Mouse (Mus musculus) stomach, postnatal 0 days (tissue): ENCODE data around the gene Zfp970. TPM values are rescaled to one million over a fixed set of nuclear protein-coding genes. Genes with fewer than 3 reads are reported as not detected.
"Not testable (repeated sequence)": the region's sequence is repeated elsewhere in the genome, so short reads cannot be mapped to it uniquely, and the experiment has no call there.

Experiments
- ATAC-seq: fragments of 200-750 bp; cut with Nextera tagmentation; 2 replicates; pipeline ENCODE4 v1.8.0; 2017; ENCODE audit not compliant: low FRiP score, low TSS enrichment
- DNase-seq: peaks from one replicate; pipeline ENCODE4 v3.0.0-alpha.2; 2016; ENCODE audit warnings: low spot score
- H3K27ac ChIP-seq: fragments of 300-500 bp; sonication (generic); replicated peaks from 2 replicates; pipeline ENCODE4 v1.5.1; 2014; ENCODE audit warnings: mild to moderate bottlenecking, control low read depth
- H3K27me3 ChIP-seq: fragments of 300-500 bp; sonication (generic); 2 replicates; pipeline ENCODE4 v1.6.1; 2014; ENCODE audit warnings: low read length; ENCODE audit not compliant: control insufficient read depth, insufficient read depth
- H3K36me3 ChIP-seq: fragments of 300-500 bp; sonication (generic); 2 replicates; pipeline ENCODE4 v1.6.1; 2014; ENCODE audit warnings: low read length, mixed read lengths; ENCODE audit not compliant: control insufficient read depth, insufficient read depth
- H3K4me1 ChIP-seq: fragments of 300-500 bp; sonication (generic); replicated peaks from 2 replicates; pipeline ENCODE4 v1.6.1; 2014; ENCODE audit warnings: antibody characterized with exemption; ENCODE audit not compliant: control insufficient read depth, insufficient read depth
- H3K4me2 ChIP-seq: fragments of 300-500 bp; sonication (generic); replicated peaks from 2 replicates; pipeline ENCODE4 v1.6.1; 2014; ENCODE audit warnings: low read depth, mild to moderate bottlenecking, control low read depth, moderate library complexity
- H3K4me3 ChIP-seq: fragments of 300-500 bp; sonication (generic); 2 replicates; pipeline ENCODE4 v1.5.1; 2014; ENCODE audit warnings: low read depth, low read length, control low read depth
- H3K9ac ChIP-seq: fragments of 300-500 bp; sonication (generic); 2 replicates; pipeline ENCODE4 v1.6.1; 2014; ENCODE audit warnings: mild to moderate bottlenecking, low read length, control low read depth, mixed read lengths
- H3K9me3 ChIP-seq: fragments of 300-500 bp; sonication (generic); 2 replicates; pipeline ENCODE4 v1.6.1; 2016; ENCODE audit warnings: low read length; ENCODE audit not compliant: control insufficient read depth
- WGBS: fragments of 180-500 bp; shearing (Covaris S2); extraction: QIAGEN DNeasy Blood & Tissue Kit; methylation state at CpG from one replicate; pipeline ENCODE4 v1.1.7; 2014; 5-methylcytosine and 5-hydroxymethylcytosine counted together
- polyA plus RNA-seq: library from polyadenylated mRNA; unstranded; fragments of >200 nt; fragmentation: Nextera tagmentation; extraction: Ambion mirVana; gene quantifications from 2 replicates; pipeline ENCODE4 v1.2.1, GENCODE M21; 2015

The Zfp970 gene
- polyA plus RNA-seq, result 5.9 and 6.3 TPM in 2 replicates

DNA sequence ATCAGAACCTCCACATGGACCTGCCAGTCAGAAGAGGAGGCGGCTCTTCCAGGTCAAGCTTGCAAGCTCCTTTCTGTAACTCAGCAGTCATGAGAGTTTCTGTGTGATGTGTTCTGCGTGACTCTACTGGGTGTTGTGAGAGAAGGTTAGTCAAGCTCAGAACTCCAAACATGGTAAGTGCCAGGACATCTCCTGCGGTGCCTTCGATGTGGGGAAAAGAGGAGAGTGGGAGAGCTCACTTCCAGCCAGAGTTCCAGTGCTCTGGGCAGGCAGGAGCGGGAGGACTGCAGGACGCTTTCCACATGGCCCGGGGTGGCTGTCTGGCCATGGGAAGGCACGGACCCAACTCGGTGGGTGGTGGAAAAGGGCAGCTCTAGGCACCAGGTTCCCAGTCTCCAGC lies at the start of gene Zfp970:
Zfp970 (plus strand) TSS at position 58 of the 400 bp plus-strand sequence.
- Histone ChIP-seq H3K4me3 (peak within 1 kb of the TSS; percentile 29), H3K4me2 (peak within 1 kb of the TSS; percentile 36)
- H3K36me3 ChIP-seq, H3K27ac ChIP-seq, ATAC-seq, H3K9me3 ChIP-seq, H3K9ac ChIP-seq, H3K27me3 ChIP-seq, H3K4me1 ChIP-seq: not testable (repeated sequence)
- WGBS, result 7% methylated on average over 6 of the region's 9 CpGs
- DNase-seq, result peak; percentile 13

DNA sequence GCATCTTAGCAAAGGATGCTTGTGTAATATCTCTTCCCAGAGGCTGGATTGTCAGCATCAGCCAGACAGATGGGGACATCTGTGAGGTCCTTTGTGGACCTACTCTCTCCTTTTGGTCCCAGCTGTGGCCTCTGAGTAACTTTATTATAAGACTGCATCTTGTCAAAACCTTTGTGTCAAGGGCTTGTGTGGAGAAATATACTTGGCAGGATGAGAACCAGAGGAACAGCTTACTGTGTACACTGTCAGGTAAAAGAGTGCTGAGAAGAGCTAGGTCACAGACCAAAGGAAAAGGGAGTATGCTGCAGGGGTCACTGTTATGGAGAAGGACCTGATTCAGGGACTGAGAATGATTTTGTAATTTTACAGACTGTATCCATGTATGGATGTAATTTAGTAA lies 3.7 kb downstream of the Zfp970 start:
- not testable (repeated sequence) for H3K36me3 ChIP-seq, H3K4me3 ChIP-seq, H3K4me2 ChIP-seq, H3K9me3 ChIP-seq, H3K27me3 ChIP-seq, DNase-seq, H3K9ac ChIP-seq, H3K27ac ChIP-seq, H3K4me1 ChIP-seq, ATAC-seq

DNA sequence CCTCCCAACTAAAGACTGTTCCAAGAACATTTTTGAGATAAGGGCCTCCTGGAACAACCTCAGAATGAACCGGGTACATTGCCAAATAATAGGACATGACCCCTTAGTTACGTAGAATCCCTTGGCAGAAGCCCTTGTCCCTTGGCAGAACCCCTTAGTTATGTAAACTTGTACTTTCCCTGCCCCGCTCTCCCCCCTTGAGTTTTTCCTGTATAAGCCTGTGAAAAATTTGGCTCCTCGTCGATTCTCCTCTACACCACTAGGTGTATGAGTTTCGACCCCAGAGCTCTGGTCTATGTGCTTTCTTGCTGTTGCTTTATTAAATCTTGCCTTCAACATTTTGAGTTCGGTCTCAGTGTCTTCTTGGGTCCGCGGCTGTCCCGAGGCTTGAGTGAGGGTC lies 7.7 kb downstream of the Zfp970 start:
- H3K9ac ChIP-seq, H3K4me1 ChIP-seq, ATAC-seq, H3K4me3 ChIP-seq, H3K4me2 ChIP-seq, H3K9me3 ChIP-seq, H3K36me3 ChIP-seq, H3K27me3 ChIP-seq, DNase-seq, H3K27ac ChIP-seq: not testable (repeated sequence)
- 65% methylated on average over 6 of the region's 10 CpGs for WGBS

DNA sequence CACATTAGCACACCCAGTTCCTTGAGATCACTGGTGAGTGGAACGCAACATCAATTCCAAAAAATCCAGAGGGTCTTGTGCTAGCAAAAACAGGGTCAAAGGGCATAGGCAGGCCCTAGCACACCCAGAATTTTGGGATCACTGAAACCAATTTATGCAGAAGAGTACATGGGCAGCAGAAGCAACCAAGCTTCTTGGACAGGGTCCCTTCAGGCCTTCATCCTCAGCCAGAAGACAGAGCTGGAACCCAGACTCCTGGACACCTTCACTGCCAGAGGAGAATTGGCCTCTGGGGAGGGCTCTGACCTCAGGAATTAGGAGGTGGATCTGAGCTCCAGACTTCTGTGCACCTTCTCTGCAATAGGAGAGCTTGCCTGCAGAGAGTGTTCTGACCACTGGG lies 17.4 kb downstream of the Zfp970 start:
- 90% methylated on average over 1 of the region's 1 CpGs for WGBS

DNA sequence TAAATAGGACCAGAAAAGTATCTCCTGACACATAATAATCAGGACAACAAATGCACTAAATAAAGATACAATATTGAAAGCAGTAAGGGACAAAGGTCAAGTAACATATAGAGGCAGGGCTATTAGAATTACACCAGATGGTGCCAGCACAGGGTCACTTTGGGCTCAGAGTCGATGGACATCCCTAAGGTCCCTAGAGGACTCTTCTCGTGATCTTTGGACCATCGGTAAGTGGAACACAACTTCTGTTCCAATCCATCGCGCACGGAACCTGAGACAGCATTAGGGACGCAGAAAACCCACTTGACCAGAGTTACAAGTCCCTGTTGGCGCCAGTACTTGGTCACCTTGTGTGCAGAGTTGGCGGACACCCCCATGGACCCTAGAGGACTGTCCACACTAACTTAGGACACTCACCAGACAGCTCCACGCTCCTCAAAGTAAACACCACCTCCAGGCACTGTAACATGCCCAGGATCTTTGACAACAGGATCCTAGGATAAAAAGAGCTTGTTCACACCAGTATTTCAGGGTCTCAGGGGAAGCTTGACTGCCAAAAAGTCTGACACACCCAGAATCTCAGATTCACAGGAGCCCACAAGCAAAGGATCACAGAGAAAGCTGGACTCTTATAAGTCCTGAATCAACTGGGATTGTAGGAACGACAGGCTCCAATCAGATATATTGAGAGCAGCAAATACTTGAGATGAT lies 18.9 kb downstream of the Zfp970 start:
- H3K9ac ChIP-seq, H3K4me1 ChIP-seq, H3K27ac ChIP-seq, ATAC-seq, H3K4me2 ChIP-seq, H3K4me3 ChIP-seq, H3K9me3 ChIP-seq, DNase-seq, H3K36me3 ChIP-seq, H3K27me3 ChIP-seq: not testable (repeated sequence)
- WGBS, result 89% methylated on average over 11 of the region's 11 CpGs

More for the DNA sequence above, 17.4 kb downstream of the Zfp970 start:
- H3K4me2 ChIP-seq, H3K27ac ChIP-seq, H3K4me1 ChIP-seq, ATAC-seq, H3K27me3 ChIP-seq, H3K9me3 ChIP-seq, H3K36me3 ChIP-seq, H3K9ac ChIP-seq, H3K4me3 ChIP-seq, DNase-seq: not testable (repeated sequence)

DNA sequence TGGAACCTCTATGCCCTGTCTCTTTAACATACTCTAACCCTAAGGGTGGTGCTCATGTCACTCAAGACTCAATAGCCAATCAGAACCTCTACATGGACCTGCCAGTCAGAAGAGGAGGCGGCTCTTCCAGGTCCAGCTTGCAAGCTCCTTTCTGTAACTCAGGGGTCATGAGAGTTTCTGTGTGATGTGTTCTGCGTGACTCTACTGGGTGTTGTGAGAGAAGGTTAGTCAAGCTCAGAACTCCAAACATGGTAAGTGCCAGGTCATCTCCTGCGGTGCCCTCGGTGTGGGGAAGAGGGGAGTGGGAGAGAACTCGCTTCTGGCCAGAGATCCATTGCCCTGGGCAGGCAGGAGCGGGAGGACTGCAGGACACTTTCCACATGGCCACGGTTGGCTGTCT lies 33.5 kb downstream of the Zfp970 start, which contains the start of gene Gm14403:
Gm14403 (plus strand) TSS at position 149 of the 400 bp plus-strand sequence.
- H3K27ac ChIP-seq, H3K9me3 ChIP-seq, H3K4me1 ChIP-seq, H3K27me3 ChIP-seq, H3K36me3 ChIP-seq, ATAC-seq, H3K9ac ChIP-seq: not testable (repeated sequence)
- DNase-seq, result peak; percentile 25
- 15% methylated on average over 7 of the region's 7 CpGs for WGBS
- H3K4me3 ChIP-seq, result peak within 1 kb of the TSS; percentile 37
- peak within 1 kb of the TSS; percentile 46 for H3K4me2 ChIP-seq

DNA sequence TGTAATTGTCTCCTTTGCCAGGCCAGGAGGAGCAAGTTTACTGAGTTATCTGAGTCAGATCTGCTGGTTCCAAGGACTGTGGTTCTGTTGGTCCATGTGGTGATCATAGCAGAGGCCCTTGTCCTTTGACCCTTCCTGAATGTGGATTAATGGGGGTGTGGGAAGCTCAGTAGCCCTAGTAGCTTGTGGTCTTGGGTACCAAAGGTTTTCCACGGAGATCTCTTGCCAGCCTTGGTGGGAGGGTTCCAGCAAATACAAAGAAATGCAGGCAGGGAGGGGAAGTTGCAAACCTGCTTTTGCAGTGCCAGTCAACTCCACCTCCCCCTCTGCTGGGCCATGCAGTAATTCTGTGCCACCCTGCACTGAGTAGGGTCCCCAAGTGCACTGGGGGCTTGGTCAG lies 34.6 kb downstream of the Zfp970 start:
- 40% methylated on average over 1 of the region's 1 CpGs for WGBS

DNA sequence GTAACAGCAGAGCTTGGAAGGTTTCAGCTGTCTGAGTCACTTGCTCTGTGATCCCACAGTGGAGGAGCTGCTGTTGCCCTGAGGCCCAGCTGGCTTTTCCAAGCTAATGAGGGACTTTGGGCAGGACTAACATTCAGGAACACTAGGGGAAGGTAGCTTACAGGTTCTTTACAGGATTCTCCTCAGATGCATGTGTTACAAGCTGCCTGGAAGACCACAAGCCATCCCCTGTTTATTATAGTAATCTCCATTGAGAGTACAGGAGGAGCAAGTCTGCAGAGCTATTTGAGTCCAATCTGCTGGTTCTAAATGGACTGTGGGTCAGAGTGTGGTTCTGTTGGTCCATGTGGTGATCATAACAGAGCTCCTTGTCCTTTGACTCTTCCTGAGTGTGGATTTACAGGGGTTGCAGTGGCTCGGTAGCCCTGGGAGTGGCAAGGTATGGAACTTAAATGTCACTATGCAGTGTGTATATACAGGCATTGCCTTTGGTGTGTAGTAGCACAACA lies 40.7 kb downstream of the Zfp970 start:
- not testable (repeated sequence) for DNase-seq, H3K9ac ChIP-seq, H3K4me3 ChIP-seq, H3K4me2 ChIP-seq, H3K36me3 ChIP-seq, H3K4me1 ChIP-seq, ATAC-seq, H3K9me3 ChIP-seq, H3K27me3 ChIP-seq, H3K27ac ChIP-seq
- WGBS, result 96% methylated on average over 1 of the region's 1 CpGs

More for the DNA sequence above, 34.6 kb downstream of the Zfp970 start:
- H3K27me3 ChIP-seq, H3K27ac ChIP-seq, H3K36me3 ChIP-seq, H3K4me1 ChIP-seq, H3K4me2 ChIP-seq, ATAC-seq, H3K9me3 ChIP-seq, DNase-seq, H3K9ac ChIP-seq, H3K4me3 ChIP-seq: not testable (repeated sequence)

DNA sequence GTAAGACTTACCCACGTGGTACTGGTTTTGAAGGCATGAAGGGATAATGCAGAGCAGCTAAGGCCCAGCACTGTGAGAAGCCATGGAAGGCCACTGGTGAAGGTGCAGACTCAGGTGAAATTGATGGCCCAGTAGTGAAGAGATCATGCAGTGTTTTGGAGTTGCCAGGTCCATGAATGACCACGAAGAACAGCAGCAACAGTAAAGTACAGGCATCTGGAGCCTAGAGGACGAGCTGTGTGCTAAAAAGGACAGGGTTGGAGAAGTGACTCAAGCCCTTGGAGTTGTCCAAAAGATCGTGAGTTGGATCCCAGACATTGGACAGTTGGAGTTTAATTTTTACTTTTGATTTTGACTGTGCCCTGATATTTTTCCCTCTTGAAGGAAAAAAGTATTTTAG lies 46.8 kb downstream of the Zfp970 start:
- not testable (repeated sequence) for DNase-seq, H3K27ac ChIP-seq, H3K27me3 ChIP-seq, H3K4me1 ChIP-seq, H3K36me3 ChIP-seq, ATAC-seq, H3K4me3 ChIP-seq, H3K9ac ChIP-seq, H3K4me2 ChIP-seq, H3K9me3 ChIP-seq
- 69% methylated on average over 4 of the region's 4 CpGs for WGBS
